Mouse (Mus musculus): ENCODE data around the gene Sestd1. TPM values are rescaled to one million over a fixed set of nuclear protein-coding genes. Genes with fewer than 3 reads are reported as not detected.

Sestd1 gene
- total RNA-seq, 2 experiments from 2014 or later: 31.3 to 33.7 TPM

DNA sequence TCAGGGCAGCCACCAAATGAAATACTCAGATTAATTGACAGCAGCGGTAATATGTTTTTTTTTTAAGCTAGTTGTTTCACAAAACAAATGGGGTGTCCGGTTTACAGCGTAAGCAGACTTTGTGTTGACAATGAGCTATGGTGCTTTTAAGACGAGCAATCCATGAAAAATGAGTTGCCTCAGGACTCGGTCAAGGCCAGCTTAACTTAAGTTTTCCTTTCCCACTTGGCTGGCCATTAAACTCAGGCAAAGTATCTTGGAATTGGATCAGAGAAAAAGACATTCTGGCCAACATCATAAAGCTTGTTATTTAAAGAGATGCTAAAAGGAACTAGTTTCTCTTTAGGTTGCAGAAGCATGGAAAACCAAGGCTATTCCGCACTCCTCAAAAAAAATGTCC, 136.9 kb downstream of the Sestd1 start:
- DNase-seq (ENCODE audit: low spot score in 2 of 2): no peak

DNA sequence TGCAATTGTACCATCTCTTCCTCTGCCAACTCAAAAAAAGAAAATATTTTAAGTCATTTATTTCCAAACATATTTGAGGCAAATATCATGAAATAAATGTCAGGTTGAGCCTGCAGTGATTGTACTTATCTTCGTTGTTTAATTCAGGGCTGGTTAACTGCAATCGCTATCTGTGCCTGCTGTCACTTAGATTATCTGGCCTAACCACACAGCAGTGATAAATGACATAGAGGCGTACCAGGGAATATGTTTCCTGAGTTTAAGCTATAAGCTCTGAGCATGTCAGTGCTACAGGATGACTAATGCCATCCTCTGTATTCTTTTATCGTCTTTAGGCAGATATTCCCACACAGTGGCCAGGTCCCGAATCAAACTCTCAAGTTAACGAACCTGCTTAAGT, 141.5 kb downstream of the Sestd1 start:
- DNase-seq (ENCODE audit: low spot score in 2 of 2): no peak

DNA sequence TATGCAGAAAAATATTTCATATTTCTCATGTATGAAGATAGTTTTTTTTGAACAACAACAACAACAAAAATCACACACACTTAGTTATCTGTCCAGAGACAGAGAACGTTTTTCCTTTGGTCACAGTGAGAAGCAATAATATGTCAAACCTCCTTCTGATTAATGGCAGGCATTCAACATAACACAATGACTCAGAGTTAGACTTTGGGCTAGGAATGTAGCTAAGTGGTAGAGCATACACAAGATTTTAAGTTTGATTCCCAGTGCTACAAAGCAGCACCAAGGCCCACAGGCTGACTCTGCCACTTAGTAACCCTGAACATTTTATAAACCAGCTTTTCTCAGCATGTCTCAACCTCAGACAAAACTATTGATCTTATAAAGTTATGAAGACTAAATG, 145.5 kb downstream of the Sestd1 start:
- DNase-seq (ENCODE audit: low spot score in 2 of 2): no peak

DNA sequence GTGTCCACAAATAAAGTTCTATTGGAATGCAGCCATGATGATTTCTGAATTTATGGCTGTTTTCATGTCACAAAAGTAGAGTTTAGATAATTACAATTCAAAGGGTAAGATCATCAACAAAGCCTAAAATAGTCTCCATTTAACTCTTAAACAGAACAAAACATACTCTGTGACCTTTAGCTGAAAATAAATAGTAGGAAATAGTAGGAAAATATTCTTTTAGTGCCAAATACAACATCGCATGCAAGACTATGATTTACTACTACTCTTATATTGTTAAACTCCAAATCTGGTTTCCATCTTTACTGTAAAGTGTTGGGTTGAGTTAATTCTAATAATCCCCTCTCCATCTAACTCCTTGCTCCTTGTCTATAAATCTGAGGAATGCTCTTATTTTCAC, 147.0 kb downstream of the Sestd1 start:
- DNase-seq (ENCODE audit: low spot score in 2 of 2): no peak

Other genes starting within 250 kb of the Sestd1 start
- gene Ccdc141, start 110.0 kb downstream of the Sestd1 start, total RNA-seq (2021): 10 to 100 TPM; 18.4 to 23.0 TPM

Measured in layer of hippocampus, adult 18-20 months (tissue).